Mouse (Mus musculus) testis, adult 2 months (tissue): ENCODE measurements around the gene Tub. TPM values are rescaled to one million over a fixed set of nuclear protein-coding genes. Genes with fewer than 3 reads are reported as not detected.

Experiments used
- H3K27ac ChIP-seq: fragments of 200-500 bp; 2 replicates; pipeline ENCODE4 v1.5.1; 2012; ENCODE audit warnings: low read depth, low read length; ENCODE audit not compliant: control insufficient read depth, insufficient read depth
- H3K27me3 ChIP-seq: fragments of 200-500 bp; 2 replicates; pipeline ENCODE4 v1.6.1; 2012; ENCODE audit warnings: mild to moderate bottlenecking, low read length, moderate library complexity; ENCODE audit not compliant: control insufficient read depth, insufficient read depth
- H3K36me3 ChIP-seq: fragments of 200-500 bp; 2 replicates; pipeline ENCODE4 v1.6.1; 2012; ENCODE audit warnings: mild to moderate bottlenecking, low read length; ENCODE audit not compliant: control insufficient read depth, insufficient read depth
- H3K4me1 ChIP-seq: fragments of 200-500 bp; 2 replicates; pipeline ENCODE4 v1.6.1; 2012; ENCODE audit warnings: low read length; ENCODE audit not compliant: control insufficient read depth, insufficient read depth
- H3K4me3 ChIP-seq: fragments of 200-500 bp; 2 replicates; pipeline ENCODE4 v1.5.1; 2012; ENCODE audit warnings: low read depth, mild to moderate bottlenecking, low read length, moderate library complexity, mixed read lengths; ENCODE audit not compliant: control insufficient read depth
- CTCF ChIP-seq: fragments of 200-500 bp; IDR thresholded peaks from 2 replicates; pipeline ENCODE4 v1.5.1; 2012; ENCODE audit warnings: low read depth, mild to moderate bottlenecking, inconsistent platforms, low read length, moderate library complexity; ENCODE audit not compliant: control insufficient read depth, insufficient read depth, insufficient replicate concordance
- POLR2A ChIP-seq: fragments of 200-500 bp; IDR thresholded peaks from 2 replicates; pipeline ENCODE4 v1.6.1; 2012; ENCODE audit warnings: low read depth, mild to moderate bottlenecking, inconsistent platforms, low read length, moderate library complexity; ENCODE audit not compliant: control insufficient read depth
- polyA plus RNA-seq: library from polyadenylated mRNA; depleted of rRNA; stranded (reverse); fragments of >200 nt; gene quantifications from 2 replicates; pipeline ENCODE4 v1.2.3, GENCODE M21; 2012; rRNA removed

Tub gene
- polyA plus RNA-seq: 11.8 and 12.5 TPM in 2 replicates

- H3K27ac ChIP-seq: no peak within 1 kb of the TSS
- peaks cover 4% of the 10 kb centered on the region for H3K4me1 ChIP-seq
- no peak for TF ChIP-seq POLR2A
- TF ChIP-seq CTCF: no peak
- H3K27me3 ChIP-seq: no peaks in the 10 kb centered on the region
- H3K36me3 ChIP-seq: no peaks in the 10 kb centered on the region
- peak within 1 kb of the TSS; percentile 86 for H3K4me3 ChIP-seq
Measured at GRCm38 (mm10) chr7:108950312-108950761, at the start of gene Tub. Gene Tub (plus strand): TSS chr7:108950338.

GRCm38 (mm10) chr7:108903969-108904368 lies 46.2 kb upstream of the Tub start:
- Histone ChIP-seq H3K36me3 (no peaks in the 10 kb centered on the region), H3K27ac (no peak overlapping the region), H3K27me3 (no peaks in the 10 kb centered on the region), H3K4me3 (no peak overlapping the region), H3K4me1 (no peaks in the 10 kb centered on the region)
- no peak for TF ChIP-seq POLR2A
- TF ChIP-seq CTCF: no peak

- Histone ChIP-seq H3K4me3 (no peak overlapping the region), H3K27me3 (no peaks in the 10 kb centered on the region), H3K36me3 (no peaks in the 10 kb centered on the region), H3K4me1 (peaks cover 3% of the 10 kb centered on the region; the same call in 1 of the 2 replicates), H3K27ac (no peak overlapping the region)
- TF ChIP-seq CTCF (no peak), POLR2A (no peak)
Measured at GRCm38 (mm10) chr7:108927043-108927442, 23.1 kb upstream of the Tub start.

GRCm38 (mm10) chr7:108928280-108929188 lies 21.6 kb upstream of the Tub start:
- Histone ChIP-seq H3K27ac (no peak overlapping the region), H3K27me3 (no peaks in the 10 kb centered on the region), H3K4me1 (peaks cover 3% of the 10 kb centered on the region; the same call in 1 of the 2 replicates), H3K36me3 (no peaks in the 10 kb centered on the region), H3K4me3 (no peak overlapping the region)
- TF ChIP-seq CTCF (no peak), POLR2A (no peak)

- Histone ChIP-seq H3K27me3 (no peaks in the 10 kb centered on the region), H3K27ac (no peak within 1 kb of the TSS), H3K36me3 (no peaks in the 10 kb centered on the region), H3K4me3 (no peak within 1 kb of the TSS), H3K4me1 (peaks cover 3% of the 10 kb centered on the region; the same call in 1 of the 2 replicates)
- no peak for TF ChIP-seq CTCF
- no peak for TF ChIP-seq POLR2A
Measured at GRCm38 (mm10) chr7:108929726-108930393, 20.3 kb upstream of the Tub start, which contains the start of gene Nlrp10. Gene Nlrp10 (minus strand): TSS chr7:108930178.

- no peaks in the 10 kb centered on the region for H3K36me3 ChIP-seq
- H3K27me3 ChIP-seq: no peaks in the 10 kb centered on the region
- TF ChIP-seq CTCF (peak; percentile 73; the same call in 1 of the 2 replicates), POLR2A (peak; percentile 74)
- H3K4me3 ChIP-seq: peak within 1 kb of the TSS; percentile 98
- peak within 1 kb of the TSS; percentile 73 for H3K27ac ChIP-seq
- H3K4me1 ChIP-seq: peaks cover 4% of the 10 kb centered on the region
Measured at GRCm38 (mm10) chr7:108933794-108934731, 16.1 kb upstream of the Tub start, which contains the start of gene Eif3f. Gene Eif3f (plus strand): TSS chr7:108934417.

GRCm38 (mm10) chr7:108934836-108935235 lies 15.3 kb upstream of the Tub start:
- H3K4me1 ChIP-seq: peaks cover 4% of the 10 kb centered on the region
- H3K4me3 ChIP-seq: peak overlapping the region; percentile 98
- no peak overlapping the region for H3K27ac ChIP-seq
- no peaks in the 10 kb centered on the region for H3K36me3 ChIP-seq
- no peaks in the 10 kb centered on the region for H3K27me3 ChIP-seq
- no peak for TF ChIP-seq POLR2A
